Mouse (Mus musculus) CD8-positive naive resting alpha-beta T cell, adult 2 months (primary cell): ENCODE data around the gene Fars2.

Source experiments
- DNase-seq, 2 experiments: peaks; one replicate each; pipeline ENCODE4 v3.0.0; 2022; ENCODE audit warnings: low read depth in 2 of 2, low spot score in 2 of 2

The Fars2 gene

DNA sequence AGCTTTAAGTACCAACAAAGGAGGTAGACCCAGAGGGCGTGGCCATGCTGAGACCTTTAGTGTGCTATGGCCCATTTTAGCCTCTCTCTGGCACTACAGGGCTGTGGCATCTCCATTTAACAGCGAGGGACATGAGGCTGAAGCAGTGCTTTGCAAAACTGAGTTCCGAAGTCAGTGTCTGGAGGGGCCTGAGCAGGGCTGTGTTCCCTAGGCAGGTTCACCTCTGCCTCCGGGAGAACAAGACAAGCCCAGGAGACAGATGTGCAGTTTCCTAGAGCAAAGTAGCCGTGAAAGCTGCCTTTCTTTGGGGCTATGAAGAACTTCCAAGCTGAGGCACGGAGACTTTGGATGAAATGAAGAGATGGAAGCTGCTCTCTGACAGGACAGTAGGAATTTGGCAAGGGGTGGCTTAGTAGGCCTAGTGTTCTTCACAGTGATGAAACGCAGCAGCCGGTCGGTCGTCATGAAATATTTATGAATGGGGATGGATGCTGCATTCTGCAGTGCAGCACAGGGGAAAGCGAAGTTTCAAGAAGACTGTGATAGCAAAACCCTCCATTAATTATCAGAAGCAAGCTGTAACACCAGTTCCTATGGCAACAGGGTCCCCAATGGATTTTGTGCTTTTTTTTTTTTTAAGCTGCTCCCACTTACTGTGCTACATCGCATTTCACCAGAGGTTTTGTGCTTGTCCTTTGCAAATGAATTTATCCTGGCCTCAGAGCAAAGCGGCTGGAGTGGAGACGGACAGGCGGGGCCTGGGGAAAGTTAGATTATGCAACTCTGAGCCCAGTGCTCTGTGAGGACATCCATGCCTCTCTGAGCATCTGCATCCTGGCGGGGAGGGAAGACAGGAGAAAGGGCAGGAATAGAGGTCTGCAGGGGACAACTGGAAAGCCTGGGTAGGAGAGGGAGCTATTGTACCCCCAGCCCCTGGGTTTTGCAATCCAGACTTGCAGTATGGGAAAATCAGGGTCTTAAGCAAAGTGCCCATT is 445.5 kb downstream of the Fars2 start:
- DNase-seq, result no peak

DNA sequence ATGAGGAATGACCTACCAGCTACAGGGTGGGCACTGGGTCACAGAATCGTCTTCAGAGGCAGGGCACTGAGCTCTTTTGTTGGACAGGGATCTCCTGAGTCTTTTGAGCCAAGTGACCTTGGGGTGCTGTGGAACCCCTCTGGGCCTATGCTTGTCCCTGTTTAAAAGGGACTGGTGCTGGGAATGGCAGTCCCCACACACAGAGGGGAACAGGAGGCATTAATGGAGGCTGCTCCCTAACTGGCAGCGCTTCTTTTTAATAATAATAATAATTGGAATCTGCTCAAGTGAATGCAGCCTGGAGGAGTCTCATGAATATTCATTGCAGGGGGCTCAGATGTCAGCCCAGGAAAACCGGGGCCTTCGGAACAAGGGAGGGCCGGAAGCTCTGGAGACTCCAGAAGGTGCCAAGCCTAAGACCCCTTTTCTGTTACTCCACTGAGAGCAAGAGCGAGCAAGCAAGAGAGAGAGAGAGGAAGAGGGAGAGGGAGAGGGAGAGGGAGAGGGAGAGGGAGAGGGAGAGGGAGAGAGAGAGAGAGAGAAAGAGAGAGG is 447.6 kb downstream of the Fars2 start:
- DNase-seq, result no peak

DNA sequence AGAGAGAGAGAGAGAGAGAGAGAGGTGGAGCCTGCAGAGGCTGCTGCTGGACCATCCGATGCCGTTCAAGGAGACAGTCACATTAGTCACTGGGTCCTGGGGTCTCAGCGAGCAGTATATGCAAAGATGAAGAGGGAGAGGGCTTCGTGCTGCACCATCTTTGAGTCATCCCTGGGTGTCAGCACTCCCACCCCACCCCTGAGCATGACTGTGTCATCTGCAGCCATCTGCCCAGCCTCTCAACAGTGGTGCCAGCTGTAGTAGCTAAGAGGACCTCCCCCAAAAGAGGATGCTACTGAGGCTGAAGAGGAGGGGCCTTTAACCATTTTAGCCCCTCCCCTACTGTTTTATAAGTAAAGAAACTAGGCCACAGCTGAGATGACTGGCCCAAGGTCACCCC is 459.6 kb downstream of the Fars2 start:
- no peak for DNase-seq

DNA sequence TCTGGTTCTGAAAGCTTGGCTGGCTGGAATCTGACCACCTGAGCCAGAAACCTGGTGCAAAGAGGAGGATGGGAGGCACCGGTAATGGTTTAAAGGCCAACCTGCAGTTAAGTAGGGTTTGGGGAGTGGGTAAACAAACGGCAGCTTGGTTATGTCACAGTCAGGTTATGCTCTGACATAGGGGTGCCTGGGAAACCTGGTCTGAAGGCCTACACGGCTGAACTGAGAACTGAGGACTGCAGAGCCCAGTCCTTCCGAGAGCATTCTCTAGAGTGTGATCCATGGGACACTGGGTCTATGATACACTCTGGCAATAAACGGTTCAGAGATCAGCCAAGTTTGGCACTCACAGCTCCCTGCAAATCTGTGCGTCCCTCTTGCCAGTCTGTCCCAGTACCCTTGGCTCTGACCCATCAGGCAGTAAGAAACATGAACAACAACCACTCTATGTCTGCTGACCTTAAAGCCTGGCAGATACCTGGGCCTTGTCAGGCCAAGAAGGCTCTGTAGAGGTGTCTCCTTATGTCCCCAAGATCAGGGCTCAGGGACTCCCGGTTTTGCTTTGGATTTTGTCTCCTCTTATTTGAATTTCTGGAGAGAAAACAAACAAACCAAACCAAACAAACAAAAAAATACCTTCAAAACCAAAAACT is 460.8 kb downstream of the Fars2 start:
- DNase-seq, result no peak

DNA sequence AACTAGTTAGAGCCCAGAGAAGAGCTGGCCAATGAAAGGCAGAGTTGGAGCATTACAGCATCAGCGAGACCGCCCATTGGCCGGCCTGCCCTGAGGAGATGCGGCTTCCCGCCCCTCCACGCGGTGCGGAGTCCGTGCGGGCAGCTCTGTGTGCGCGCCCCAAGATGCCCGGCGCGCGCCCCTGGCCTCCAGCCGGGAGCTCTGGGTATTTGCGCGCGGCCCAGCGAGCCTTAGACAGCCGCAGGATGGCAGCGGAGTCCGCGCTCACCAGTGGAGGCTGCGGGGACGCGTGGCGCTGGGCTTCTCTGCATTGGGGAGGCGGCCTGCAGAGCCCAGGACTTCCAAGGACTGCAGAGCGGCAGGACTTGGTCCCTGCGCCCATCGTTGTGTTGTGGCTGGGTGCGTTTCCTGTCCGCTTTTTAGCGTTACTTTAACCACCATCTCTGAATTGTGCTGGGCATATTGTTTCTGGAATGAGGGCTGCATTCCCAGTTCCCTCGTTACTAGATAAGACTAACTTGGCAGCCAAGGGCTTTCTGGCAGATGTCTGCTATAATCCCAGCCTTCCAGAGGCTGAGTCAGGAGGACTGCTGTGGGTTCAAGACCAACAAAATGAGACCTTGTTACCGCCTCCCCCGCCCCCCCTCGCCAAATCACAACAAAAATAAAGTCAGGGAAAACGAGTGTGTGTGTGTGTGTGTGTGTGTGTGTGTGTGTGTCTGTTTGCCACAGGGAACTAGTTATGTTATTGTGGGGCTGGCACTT is 461.5 kb downstream of the Fars2 start:
- DNase-seq, result no peak

DNA sequence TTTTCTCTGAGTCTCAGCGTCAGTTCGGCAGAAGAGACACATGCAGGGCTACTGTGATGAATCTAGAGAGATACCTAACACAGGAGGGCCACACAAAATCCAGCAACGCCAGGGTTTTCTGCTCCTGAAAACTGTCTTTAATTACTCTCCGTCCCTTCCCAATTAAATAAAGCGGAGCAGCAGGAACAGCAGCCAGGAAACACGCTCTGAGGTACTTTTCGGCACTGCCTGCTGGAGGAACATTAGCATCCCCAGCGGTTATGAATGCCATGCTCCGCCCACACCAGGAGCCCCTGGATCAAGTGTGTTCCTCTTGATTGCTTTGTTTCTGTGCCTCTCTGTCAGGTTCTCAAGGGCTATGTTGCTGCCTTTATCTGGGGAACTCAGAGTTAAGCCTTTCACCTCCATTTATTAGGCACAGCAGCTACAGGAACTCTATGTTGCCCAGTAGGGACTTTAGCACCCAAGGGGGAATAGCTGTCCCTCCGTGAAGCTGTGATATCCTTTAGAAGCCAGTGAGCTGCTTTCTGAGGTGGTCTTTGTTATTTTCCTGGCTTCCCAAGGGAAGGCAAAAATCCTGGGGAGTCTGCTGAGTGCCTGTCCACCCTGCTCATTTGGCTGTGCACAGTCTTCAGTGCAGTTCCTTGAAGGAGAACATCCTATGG is 465.3 kb downstream of the Fars2 start:
- no peak for DNase-seq

DNA sequence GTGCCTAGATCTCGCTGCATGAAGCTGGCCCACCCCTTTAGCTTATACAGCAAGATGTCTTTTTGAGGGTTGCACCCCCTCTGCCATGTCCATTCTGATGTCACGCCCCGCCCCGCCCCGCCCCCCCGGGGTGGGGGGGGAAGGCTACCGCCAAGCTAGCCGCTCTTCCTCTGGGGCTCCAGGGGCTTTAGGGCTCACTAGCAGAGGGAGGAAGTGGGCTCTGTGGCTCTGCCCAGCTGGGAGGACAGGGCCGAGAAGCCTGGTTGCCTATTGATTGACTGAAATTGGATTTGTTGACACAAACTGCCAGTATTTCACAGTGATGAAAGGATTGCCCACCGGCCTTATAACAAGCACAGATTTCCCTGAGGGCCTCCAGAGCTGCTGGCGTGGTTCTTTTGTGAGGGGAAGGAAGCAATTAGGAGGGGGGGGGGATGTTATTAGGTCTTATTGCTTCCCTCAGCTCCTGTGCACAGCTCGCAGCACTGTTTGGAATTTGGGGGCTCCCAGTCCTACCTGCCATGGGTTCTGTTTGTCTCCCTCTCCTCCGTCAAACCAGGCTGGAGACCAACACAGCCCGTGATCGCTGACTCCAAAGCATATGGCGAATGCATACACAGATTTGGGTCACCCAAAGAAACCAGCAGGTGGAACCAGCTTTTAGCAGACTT is 466.4 kb downstream of the Fars2 start:
- no peak for DNase-seq

DNA sequence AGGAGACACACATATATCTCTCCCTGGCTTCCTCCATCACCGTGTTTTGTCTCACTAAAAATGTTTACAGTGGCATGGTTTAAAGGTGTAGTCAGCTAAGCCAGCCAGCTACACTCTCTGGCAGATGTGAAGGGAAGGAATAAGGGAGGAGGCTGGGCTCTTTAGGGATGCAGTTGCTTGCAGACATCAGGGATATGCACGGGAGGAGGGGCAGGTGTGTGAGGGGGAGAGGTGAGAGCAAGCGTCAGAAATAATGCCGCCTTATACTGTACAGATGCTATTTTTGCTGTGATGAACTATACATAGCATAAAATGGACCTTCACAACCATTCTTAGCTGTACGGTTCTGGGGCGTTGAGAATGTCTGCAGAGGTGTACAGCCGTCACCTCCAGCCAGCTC is 467.0 kb downstream of the Fars2 start:
- DNase-seq, result no peak

DNA sequence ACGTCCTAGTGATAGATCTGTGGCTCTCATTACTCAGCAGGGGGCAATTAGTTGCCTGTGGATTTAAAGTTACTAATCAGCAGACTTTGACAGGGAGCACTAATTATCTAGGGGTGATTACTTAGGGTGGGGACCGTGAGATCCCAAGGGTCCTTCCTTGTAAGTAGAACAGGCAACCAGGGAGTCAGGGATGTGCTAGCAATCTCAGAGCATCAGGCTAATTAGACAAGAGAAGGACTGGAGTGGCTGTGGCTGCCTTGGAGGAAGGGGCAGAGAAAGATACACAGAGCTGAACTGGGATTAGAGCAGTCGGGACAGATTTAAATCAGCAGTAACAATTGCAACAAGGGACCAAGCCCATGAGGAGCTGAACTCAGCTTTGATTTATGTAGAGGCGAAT is 471.9 kb downstream of the Fars2 start:
- no peak for DNase-seq

DNA sequence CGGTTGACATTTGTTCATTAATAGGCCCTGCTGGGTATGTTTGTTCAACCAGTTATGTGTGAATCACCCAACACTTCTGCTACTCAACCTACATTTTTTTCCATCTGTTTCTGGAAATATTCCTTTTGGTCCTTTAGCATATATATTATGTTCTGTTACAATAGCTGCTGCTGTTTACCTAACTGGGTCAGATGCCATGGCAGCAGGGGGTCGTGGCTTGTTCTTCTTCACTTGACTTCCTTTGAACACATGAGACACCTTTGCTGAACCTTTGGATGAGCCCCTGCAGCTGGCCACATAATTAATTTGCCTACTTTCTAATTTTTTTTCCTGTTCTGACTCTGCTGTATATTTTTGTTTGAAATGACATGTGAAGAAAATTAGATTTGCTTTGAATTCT is 475.1 kb downstream of the Fars2 start:
- no peak for DNase-seq

DNA sequence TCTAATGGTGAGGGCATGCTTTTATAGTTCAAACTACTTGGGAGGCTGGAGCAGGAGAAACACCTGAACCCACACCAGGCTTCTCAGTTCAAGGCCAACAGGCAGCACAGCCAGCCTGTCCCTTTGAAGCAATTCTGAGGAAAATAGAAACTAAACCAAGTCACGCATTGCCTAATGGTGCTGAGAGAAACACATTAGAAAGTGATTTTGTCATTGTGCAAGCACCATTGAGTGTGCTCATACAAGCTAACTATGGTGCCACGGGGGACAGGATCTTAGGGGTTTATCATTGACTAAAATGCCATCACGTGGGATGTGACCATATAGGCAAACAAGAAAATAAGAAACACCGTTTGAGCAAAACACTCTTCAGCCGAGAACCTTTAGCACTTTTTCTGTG is 489.5 kb downstream of the Fars2 start:
- DNase-seq, result no peak

DNA sequence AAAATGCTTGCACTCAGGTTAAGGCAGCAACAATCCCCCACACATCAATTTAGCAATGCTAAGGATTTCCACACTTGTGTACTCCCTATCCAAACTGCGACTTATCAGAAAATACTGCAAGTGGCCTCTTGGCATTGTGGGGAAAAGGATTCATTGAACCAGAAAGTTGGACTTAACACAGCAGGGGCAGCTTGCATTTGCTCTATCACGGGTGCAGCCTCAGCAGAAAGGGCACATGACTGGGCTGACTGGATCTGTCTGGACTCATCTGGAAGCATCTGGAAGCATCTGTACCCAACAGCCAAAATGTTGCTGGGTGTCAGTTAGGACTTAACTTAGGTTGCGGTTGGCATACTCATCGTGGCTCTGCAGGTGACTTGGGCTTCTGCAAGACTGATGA is 490.7 kb downstream of the Fars2 start:
- no peak for DNase-seq

DNA sequence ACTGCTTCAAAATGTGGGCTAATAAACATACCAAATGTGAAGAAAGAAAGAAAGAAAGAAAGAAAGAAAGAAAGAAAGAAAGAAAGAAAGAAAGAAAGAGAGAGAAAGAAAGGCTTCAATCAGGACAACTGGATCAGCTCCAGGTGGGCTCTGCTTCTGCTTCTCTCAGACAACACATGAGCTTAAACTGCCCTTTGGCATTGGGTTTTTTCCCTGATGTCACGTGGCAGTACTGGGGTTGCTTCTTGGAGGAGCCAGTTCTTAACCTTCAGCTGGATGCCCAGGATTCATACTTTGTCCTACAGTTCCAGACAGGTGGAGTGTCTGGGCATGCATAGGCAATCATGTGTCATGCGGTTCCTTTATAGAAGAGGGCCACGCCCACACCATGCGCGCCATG is 493.2 kb downstream of the Fars2 start:
- DNase-seq, result no peak

DNA sequence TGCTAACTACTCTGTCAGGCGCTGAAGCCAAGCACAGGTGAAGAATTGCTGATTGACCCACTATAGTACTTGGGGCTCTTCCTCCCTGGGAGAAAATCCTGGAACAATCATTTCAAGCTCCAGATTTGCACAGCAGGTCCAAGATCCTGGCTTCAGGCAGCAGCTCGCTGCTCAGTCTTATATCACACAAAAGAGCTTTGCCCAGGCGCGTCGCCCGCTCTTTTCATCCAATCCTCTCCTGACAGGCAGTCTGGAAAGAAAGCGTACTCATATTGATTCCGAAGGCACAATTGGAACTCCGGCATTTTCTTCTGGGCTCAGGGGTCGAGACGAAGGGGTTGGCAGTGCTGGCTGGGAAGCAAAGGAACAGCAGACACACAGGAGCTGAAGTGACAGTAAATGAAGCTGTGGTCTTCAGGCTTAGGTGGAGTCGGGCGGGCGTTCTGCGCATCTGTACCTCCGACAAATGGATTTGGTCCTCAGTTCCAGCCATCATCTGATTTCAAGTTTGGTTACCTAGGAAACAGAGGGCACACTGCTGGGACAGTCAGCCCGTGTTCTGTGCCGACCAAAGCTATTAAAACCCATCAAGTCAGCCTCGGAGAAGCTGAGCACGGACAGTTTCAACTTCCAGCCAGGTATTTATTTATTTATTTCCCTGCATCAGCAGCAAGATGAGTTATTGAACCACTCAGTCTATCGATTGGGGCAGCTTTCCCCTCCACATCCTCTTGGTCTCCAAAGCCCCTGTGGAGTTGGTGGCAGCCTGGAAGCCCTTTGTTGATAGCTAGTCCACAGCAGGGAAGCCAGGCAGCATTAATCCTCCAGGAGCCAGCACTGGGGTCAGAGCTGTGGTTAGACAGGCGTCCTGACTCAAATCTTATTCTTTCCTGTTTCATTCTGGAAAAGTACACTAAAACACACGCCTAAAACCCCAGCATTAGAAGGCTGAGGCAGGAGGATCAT is 495.9 kb downstream of the Fars2 start:
- DNase-seq, result no peak

DNA sequence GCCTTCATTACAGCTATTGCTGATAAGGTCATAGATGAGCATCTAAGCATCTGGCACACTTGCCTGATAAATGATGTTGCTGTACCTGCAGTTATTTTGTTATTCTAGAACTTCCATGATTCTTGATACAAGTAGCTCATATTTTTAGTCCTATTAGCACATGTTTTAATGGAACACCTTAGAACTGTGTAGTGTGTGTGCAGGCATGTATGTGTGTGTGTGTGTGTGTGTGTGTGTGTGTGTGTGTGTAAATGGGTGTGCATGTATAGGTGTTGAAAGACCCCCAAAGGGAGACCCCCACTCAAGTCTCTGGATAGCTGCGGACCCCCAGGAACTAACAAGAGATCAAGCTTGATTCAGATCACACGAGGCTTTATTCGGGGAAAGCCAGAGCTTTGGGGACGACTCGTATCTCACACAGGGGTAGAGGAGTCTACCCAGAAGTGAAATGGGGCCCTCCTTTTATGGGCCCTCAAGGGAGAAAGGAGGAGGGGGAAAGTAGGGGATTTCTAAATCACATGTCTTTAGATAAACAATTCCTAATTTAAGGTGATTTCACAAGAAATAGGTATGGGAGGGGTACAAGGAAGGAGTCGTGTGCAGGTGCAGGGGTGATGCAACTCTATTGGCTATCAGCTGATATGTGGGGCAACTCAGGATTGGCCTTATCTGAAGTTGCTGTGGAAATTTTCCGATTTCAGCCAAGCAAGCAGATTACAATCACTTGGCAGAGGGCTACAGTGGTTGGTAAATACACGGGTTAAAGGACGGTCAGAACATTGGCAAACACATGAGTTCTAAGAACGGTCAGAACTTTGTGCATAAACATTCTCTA is 503.5 kb downstream of the Fars2 start:
- no peak for DNase-seq

DNA sequence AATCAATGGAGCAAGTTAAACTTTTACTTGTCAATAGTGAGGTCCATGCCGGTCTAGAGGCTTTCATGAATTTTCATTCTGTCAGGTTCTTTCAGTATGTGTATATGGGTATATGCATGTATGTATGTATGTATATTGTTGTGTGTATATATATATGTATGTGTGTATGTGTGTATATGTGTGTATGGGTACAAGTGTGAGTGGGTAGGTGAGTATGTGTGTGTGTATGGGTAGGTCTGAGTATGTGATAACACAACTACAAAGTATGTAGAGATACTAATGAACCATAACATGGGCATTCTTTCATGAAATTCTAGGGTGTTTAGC is 504.1 kb downstream of the Fars2 start:
- DNase-seq, result no peak

DNA sequence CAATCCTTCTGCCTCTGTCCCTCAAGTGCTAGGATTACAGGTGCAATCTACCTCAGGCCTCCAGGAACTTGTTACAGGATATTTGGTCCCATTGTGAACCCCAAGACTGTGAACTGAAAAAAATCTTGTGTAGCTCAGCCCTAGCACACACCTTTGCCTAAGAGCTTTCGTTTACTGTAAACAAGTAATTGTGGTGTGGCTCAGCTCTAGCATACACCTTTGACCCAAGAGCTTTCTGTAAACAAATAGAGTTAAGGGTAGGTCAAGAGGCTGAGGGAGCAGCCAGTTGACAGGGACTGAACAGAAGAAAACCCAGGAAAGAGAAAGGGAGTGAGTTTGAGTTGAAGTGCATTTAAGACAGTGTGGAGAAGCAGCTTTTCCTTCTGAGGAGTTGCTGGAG is 506.3 kb downstream of the Fars2 start:
- no peak for DNase-seq

DNA sequence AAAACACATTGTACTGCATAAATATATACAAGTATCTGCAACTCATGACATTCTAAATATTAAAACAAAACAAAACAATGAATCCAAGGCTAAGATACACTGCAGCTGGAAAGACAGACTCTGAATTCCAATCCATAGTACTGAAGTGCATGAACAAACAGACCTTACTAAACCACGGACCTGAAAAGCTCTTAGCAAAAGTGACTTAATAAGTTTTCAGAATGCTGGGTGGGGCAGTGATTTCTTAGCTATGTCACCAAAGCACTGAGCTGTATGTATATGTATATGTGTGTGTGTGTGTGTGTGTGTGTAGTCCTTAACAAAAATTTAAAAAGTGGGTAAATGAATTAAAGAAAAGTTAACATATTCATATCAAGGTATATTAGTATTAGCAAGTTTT is 511.9 kb downstream of the Fars2 start:
- DNase-seq, result no peak

DNA sequence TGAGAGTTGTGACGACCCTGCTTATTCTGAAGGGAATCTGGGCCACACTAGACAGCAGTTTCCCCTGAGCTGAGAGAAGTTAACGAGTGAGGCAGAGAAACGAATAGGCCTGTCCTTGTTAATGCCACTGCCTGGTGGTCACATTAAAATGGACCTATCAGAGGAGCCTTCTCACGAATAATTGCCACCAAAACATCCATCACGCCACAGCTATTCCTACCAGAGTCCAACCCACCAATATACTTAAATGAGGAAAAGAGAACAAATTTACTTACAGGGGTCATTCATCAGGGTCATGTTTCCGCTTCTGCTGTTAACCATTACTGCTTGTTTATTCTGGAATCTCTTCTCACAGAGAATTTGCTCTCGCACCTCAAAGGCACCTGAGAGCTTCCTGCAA is 531.0 kb downstream of the Fars2 start:
- DNase-seq, result no peak
